Mouse (Mus musculus): ENCODE measurements at regions not wholly inside any gene's neighbourhood (a gene's known extent, or its start where the extent isn't known, plus 50 kb on each side); places are given as distances from the start of the nearest gene placed in this dataset.

DNA sequence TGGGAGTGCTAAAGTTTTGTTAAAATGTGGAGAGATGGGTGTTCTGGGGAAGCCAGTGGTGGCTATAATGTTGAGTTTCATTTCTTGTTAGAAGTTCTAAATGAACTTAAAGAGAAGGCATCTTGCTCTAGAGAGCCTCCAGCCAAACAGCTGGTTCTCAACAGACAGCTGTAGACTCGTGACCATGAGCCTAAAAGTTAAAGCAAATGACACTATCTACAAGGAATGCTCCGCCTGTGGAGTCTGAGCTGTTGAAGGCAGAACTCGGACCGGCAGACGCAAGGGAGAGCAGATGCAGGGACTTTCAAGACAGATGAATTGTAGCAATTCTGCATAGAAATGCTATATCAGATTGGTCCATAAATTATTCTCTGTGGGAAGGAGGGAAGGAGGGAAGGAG is 114.1 kb upstream of the Fn1 start:
- no peak for DNase-seq (ENCODE audit: low spot score in 2 of 2)

DNA sequence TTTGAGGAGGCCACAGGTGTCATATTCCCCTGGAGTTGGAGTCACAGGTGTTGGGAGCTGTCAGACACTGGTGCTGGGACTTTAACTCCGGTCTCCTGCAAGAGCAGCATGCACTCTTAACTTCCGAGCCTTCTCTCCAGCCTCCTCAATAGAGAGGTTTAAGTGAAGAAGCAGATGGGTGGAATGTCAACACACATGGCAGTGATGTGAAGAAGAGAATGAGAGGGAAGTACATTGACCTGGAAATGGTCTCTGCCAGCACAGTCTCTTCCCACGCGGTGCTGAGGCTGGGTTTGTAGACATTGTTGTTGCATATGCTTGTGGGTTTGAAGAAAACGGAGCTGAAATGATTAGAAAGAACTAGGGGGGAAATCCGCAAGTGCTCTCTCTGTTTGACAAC is 112.0 kb upstream of the Fn1 start:
- no peak for DNase-seq (ENCODE audit: low spot score in 2 of 2)

DNA sequence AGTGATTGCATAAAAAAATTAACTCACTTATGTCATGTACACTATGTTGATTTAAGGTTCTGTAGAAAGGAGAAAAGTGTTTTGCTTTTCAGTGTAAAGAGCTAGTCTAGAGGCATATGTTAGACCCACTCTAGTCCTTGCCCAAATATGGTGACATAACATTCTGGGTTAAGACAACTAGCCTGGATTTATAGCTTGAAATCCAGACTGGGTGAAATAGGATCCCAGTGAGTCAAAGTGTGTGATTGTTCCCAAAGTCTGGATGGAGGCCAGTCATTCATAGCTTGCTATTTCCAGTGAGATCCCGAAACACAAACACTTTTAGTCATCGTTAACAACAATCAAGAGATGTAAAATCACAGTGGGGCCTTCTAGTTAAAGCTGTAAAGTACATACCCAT is 110.5 kb upstream of the Fn1 start:
- no peak for DNase-seq (ENCODE audit: low spot score in 2 of 2)

DNA sequence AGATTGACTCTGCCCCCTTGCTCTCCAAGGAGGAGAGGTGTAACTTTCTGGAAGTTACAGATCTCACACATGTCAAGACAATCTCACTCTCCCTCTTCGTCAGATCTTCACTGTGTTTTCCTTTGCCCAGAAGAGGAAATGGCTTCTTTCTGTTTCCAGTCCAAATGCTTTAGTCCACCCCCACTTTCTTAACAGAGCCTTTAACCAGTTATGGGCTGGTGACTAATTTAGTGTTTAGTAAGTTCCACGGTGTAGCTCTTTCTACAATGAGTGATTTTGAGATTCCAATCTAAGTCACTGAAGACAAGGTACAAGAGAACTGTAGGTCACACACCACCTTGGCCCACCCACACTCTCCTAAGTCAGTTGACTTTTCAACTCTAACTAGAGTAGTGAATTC is 107.3 kb upstream of the Fn1 start:
- no peak for DNase-seq (ENCODE audit: low spot score in 2 of 2)

DNA sequence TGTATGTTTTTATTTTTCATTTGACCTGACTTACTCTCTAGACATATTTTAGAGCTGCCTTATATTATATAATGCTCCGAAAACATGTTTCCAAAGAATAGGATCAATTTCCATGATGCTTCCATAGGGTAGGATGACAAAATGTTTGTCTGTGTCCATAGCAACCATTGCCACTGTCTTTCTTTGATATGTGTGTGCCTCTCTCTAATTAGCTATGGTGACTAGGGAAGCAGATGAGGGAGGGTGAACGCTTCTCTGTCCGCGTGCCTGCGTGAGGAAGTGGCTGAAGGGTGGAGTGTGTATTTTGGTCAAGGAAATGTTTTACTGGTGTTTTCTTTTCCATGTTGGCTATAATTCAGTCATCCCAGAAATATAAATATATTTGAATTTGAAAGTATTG is 104.2 kb upstream of the Fn1 start:
- no peak for DNase-seq (ENCODE audit: low spot score in 2 of 2)

DNA sequence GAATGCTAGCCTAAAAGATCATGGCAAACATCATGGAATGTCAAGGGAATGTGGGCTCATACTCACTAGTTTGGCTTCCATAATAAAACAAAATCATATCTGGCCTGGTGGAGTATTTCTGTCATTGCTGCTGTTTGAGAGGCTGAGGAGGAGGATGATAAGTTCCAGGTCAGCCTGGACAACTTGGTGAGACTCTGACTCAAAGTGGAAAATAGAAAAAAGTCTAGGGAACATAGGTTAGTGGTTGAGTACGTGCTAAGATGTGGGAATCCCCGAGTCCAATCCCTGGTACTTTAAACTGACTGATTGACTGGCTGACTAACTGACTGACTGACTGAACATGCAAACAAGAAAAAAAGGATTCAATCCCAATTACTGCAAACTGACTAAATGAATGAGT is 103.2 kb upstream of the Fn1 start:
- DNase-seq (ENCODE audit: low spot score in 2 of 2): no peak

DNA sequence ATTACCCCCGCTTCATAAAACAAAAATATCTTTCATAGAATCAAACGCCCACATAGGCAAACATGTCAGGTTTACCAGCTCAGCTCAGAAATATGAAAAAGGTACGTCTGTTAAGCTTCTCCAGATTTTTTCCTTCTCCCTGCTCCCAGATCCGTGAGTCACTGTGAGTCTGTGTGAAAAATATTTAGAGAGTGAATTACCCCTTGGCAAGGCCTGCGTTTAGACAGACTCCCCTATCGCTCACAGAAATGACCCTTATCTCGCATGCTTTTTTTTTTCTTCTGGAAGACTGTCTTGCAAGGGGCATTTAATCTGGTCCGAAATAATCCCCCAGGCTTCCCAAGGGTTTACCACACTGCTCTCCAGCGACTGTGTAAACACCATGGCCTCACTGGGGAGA is 102.4 kb upstream of the Fn1 start:
- no peak for DNase-seq (ENCODE audit: low spot score in 2 of 2)

DNA sequence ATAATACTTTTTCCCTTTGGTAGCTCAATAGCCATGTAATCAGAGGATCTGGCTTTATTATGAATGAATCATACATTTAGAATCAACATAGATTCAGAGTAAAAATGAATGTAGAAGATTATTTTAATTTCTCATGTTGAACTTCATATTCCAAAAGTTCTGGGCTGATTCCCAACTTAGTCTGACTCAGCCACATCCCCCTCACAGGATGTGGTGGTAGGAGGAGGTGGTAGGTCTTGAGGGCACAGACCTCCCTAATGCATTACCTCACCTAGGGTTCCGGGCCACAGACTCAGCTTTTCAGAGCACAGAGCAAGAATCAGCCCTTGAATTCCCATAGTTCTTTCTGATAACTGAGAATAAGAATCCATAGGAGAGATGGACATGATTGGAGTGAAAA is 99.4 kb upstream of the Fn1 start:
- DNase-seq (ENCODE audit: low spot score in 2 of 2): no peak

DNA sequence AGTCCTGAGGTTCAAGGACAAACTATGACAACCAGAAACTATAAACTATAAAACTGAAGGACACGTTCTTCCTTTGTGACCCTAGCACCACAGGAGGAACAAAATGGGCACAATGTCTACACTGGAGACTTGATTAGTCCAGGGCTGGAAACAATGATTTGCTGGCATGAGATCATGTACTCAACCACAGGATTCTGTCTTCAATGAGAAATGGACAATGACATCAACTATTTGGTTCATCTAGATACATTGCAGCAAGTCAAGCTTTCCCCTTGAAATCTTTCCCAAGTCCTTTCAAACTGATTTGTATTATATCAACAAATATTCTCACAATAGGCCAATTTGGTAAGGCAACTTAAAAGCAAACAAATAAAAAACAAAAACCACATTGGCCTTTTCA is 98.6 kb upstream of the Fn1 start:
- DNase-seq (ENCODE audit: low spot score in 2 of 2): no peak

DNA sequence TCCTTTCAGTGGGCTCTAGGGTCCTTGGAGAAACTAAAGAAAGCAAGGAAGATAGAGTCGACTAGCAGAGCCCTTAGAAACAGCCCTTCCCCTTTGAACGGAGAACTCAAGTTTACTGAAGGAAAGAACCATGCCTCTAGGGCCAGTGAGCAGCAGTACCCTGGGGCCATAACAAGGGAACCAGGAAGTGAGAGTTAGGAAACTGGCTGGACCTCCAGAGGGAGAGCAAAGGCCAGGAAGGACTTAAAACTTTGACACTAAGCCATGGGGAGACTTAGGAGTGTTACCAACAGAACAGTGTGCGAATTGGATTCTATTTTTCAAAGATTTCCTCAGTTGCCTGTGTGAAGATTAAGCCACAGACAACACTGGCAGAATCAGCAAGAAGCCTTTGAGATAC is 82.6 kb upstream of the Fn1 start:
- no peak for DNase-seq (ENCODE audit: low spot score in 2 of 2)

DNA sequence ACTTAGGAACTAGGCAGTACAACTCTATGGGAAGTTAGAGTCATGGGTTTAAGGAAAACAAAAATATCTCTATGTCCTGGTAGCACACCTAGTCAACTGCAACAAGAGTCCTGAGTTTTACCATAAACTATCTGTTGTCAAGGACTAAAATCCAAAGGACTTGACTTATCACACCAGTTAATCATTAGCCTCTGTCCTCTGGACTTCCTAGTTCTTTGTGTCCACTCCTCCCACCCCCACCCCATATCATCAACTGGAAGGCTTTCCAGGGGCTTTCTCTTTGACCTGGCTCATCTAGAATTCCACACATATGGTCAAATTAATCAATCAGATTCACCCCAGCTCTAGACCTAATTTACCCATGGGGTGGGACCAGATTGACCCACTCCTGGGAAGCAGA is 78.6 kb upstream of the Fn1 start:
- no peak for DNase-seq (ENCODE audit: low spot score in 2 of 2)

DNA sequence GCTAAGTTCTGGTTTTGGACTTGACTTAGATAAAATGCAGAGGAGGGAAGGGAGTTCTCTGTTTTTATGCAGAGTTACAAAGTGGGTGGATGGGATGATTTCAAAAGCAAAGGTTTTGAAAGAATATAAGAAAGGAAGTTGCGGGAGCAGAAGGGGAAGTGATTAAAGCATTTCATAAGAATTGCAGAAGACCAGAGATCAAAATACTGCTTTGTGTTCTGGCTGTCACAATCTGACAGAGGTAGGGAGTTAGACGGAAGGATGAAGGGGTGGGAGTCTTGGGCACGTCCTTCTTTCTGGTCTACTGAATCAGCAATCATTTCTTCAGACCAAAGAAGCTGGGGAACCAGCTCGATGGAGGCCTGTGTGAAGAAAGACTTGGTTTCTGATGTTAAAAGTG is 78.0 kb upstream of the Fn1 start:
- DNase-seq (ENCODE audit: low spot score in 2 of 2): no peak

DNA sequence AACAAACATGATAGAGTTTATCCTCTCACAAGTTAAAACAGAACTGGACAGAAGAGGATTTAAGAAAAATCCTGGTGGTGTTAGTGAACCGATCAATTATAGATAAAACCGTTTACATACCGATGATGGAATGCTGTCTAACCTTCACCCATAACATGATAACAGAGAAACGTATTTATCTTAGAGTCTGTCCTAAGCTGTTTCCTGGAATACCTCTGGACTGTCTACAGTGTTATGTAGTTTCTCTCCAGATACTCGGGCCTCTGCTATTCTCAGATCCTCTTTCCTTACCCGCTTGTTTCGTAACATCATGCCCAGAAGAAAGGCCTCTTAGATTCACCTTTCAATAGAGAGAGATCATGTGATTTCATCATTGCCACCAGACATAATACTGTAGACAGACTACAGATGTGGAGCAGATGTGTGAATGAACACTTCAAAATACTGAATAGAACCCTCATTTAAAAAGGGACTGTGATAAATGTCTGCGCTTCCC is 75.9 kb upstream of the Fn1 start:
- no peak for DNase-seq (ENCODE audit: low spot score in 2 of 2)

DNA sequence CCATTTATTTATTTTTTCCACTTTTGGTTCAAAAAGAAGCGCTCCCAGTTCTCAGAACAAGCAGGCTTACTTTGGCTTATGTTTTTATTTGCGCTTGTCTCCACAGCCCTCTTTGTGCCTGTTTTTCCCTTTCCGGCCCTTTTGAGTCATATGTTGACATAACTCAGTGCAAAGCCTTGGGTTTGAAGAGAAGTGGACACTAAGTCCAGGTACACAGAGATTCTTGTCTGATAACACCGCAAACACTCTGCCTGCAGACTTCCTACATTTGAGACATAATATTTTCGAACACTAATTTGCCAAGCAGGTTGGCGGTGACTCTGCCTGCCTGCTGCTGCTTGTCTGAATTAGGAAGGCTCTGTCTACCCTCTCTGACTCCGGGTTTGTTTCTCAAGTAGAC is 70.8 kb upstream of the Fn1 start:
- DNase-seq (ENCODE audit: low spot score in 2 of 2): no peak

DNA sequence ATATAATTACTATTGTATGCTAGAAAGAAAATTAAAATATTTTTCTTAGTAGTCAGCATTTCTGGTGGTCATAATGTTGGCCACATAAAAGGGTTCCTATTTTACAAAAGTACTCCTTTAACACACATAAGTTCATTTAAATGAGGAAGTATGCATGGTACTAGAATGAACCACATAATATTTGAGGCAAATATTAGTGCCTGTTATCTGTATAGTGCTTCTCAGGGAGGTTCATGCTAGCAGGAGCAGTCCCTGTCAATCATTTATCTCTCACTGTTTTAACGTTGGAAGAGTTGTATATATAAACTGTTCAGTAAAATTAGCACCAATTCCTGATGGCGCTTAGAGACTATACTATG is 70.0 kb upstream of the Fn1 start:
- no peak for DNase-seq (ENCODE audit: low spot score in 2 of 2)

DNA sequence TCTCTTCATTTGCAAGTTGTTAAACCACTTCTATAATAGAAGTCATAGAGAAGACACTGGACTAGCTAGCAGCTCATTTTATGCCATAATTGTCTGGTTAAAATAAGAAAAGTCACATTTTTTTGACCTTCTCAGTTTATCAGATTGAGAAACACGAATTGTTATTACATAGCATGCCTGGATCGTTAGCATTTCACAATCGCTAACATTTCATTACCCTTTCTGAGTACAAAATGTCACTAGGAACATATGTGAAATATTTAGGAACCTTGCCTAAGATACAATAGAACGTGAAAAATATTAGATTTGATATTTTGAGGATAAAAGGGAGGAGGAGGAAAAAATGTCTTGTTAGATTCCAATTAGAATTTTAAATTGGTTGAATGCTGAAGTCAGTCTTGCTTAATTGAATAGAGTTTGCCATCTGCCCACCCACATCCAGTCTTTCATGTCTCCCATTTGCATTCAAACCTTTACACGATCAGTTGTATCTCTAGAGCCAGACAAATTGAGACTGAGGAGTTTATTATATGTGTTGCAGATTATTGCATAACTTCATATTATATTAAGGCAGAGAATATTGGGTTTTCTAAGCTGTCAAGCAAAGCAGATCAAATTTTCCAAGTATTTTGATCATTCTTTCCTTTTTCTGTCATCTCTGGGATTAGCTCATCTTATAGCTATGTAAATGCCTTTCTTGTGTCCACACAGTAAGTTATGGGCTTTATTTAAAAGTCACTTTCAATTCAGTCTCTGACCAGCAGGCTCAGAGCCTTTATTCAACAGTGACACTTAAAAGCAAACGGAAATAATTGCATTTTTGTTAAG is 69.4 kb upstream of the Fn1 start:
- DNase-seq (ENCODE audit: low spot score in 2 of 2): no peak
